Mouse (Mus musculus) splenic B cell, adult 2 months (primary cell): ENCODE results near the gene Gm20388.
"Not testable (repeated sequence)": the region's sequence is repeated elsewhere in the genome, so short reads cannot be mapped to it uniquely, and the experiment has no call there.

ENCODE experiments used
- DNase-seq: peaks from one replicate; pipeline ENCODE4 v3.0.0-alpha.2; 2011; ENCODE audit warnings: low read depth, low spot score
- H3K27me3 ChIP-seq: 2 replicates; pipeline ENCODE4 v1.6.1; 2012; ENCODE audit warnings: mild to moderate bottlenecking, low read length, moderate library complexity, mixed read lengths; ENCODE audit not compliant: control insufficient read depth, poor library complexity, insufficient read depth, severe bottlenecking
- H3K36me3 ChIP-seq: 2 replicates; pipeline ENCODE4 v1.6.1; 2012; ENCODE audit warnings: mild to moderate bottlenecking, low read length, moderate library complexity, mixed read lengths; ENCODE audit not compliant: control insufficient read depth, poor library complexity, insufficient read depth, severe bottlenecking

Gm20388 gene

GRCm38 (mm10) chr8:123416944-123417555 is 3506.4 kb downstream of the Gm20388 start:
- no peak for DNase-seq
- no peaks in the 10 kb centered on the region for H3K36me3 ChIP-seq

DNA sequence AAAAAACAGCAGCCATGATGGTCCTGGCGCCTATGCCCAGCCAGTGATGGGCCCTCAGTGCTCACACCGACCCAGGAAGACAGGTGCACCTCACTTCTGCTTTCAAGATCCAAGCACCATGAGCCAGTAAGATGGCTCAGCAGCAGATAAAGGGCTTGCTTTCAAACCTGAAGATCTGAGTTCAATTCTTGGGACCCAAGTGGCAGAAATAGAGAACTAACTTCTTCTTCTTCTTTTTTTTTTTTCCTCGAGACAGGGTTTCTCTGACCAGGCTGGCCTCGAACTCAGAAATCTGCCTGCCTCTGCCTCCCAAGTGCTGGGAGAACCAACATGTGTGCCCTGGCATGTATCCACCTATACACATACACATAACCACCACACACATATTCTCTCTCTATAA is 3509.1 kb downstream of the Gm20388 start:
- Histone ChIP-seq H3K27me3 (no peaks in the 10 kb centered on the region), H3K36me3 (no peaks in the 10 kb centered on the region)
- no peak for DNase-seq

More at GRCm38 (mm10) chr8:123416944-123417555, 3506.4 kb downstream of the Gm20388 start:
- peaks cover 2% of the 10 kb centered on the region; the same call in 1 of the 2 replicates for H3K27me3 ChIP-seq

DNA sequence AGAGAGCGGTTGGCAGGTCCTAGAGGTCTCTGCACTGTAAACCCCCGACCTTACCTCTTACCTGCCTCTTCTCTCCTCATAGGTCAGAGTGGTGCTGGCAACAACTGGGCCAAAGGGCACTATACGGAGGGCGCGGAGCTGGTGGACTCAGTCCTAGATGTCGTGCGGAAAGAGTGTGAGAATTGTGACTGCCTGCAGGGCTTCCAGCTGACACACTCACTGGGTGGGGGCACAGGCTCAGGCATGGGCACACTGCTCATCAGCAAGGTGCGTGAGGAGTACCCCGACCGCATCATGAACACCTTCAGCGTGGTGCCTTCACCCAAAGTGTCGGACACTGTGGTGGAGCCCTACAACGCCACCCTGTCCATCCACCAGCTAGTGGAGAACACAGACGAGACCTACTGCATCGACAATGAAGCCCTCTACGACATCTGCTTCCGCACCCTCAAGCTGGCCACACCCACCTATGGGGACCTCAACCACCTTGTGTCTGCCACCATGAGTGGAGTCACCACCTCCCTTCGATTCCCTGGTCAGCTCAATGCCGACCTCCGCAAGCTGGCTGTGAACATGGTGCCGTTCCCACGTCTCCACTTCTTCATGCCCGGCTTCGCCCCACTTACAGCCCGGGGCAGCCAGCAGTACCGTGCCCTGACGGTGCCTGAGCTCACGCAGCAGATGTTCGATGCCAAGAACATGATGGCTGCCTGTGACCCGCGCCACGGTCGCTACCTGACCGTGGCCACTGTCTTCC is 3510.1 kb downstream of the Gm20388 start:
- H3K36me3 ChIP-seq: no peaks in the 10 kb centered on the region
- H3K27me3 ChIP-seq: no peaks in the 10 kb centered on the region
- no peak for DNase-seq

- Histone ChIP-seq H3K27me3 (no peaks in the 10 kb centered on the region), H3K36me3 (no peaks in the 10 kb centered on the region)
- no peak for DNase-seq
Measured at GRCm38 (mm10) chr8:123421325-123421724, 3510.7 kb downstream of the Gm20388 start.

- DNase-seq: peak; percentile 77
- Histone ChIP-seq H3K36me3 (no peaks in the 10 kb centered on the region), H3K27me3 (no peaks in the 10 kb centered on the region)
Measured at GRCm38 (mm10) chr8:123422056-123422780, 3511.6 kb downstream of the Gm20388 start.

- Histone ChIP-seq H3K27me3 (no peaks in the 10 kb centered on the region), H3K36me3 (no peaks in the 10 kb centered on the region)
- DNase-seq: no peak
Measured at GRCm38 (mm10) chr8:123422781-123423159, 3512.1 kb downstream of the Gm20388 start.

DNA sequence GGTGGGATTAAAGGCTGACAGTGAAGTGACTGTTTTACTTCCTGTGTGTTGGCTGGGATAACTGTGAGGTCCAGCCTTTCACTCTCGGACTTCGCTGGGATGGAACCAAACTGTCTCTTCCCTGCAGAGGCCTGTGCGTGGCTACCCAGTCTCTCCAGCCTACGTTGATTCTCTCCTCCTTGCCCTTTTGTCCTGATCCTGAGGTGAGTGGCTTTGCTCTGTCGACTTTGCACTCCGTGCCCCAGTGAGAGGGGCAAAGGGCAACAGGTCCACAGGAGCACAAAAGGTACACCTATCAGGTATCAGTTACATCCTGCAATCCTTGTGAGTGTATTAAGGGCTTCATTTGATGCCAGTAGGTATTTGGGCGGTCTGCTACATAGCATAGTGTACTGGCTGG is 3512.8 kb downstream of the Gm20388 start, which contains the start of gene Def8:
Gene Def8, plus strand, starts transcription at position 87 of the 400 bp plus-strand sequence.
- Histone ChIP-seq H3K36me3 (no peaks in the 10 kb centered on the region), H3K27me3 (no peaks in the 10 kb centered on the region)
- DNase-seq: no peak

DNA sequence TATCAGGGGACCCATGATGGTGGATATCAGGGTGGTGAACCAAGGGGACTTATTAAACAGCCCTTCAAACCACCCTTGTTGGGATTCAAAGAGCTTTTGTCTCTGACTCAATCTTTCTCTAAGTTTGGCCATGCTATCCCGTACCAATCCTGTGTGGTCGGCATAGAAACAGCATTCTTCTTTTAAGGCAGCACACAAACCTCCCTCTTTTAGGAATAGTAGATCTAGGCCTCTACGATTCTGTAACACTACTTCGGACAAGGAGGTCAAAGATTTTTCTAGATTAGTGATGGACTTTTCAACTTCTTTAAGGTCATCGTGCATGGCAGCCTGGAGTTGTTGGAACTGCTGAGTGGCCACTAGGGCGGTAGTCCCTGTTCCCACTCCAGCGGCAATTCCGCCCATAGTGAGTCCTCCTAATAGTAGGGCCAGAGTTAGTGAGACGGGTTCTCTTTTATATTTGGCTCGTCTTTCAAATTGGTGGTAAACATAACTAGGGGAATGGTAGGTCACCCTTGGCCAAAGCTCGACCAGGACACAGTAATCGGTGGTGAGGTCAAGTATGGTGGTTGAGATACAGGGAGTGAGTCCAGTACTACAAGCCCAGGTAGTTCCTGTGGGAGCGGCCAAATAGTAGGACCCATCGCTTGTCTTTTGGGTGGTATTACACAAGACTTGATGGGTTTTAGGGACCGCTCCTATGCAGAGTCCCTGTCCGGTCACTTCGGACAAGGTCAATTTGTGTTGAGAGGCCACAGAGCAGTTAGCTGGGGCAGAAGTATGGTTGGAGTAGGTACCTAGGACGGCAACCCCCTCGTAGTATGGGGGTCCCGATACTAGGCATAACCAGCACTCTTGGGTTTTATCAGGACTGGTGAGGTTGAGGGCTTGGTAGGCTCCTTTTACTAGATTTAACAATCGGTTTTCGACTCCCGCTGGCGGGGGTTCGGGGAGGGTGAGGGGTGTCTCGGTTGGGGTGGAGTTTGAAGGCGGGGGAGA is 3516.2 kb downstream of the Gm20388 start:
- Histone ChIP-seq H3K27me3 (no peaks in the 10 kb centered on the region), H3K36me3 (no peaks in the 10 kb centered on the region)
- no peak for DNase-seq

DNA sequence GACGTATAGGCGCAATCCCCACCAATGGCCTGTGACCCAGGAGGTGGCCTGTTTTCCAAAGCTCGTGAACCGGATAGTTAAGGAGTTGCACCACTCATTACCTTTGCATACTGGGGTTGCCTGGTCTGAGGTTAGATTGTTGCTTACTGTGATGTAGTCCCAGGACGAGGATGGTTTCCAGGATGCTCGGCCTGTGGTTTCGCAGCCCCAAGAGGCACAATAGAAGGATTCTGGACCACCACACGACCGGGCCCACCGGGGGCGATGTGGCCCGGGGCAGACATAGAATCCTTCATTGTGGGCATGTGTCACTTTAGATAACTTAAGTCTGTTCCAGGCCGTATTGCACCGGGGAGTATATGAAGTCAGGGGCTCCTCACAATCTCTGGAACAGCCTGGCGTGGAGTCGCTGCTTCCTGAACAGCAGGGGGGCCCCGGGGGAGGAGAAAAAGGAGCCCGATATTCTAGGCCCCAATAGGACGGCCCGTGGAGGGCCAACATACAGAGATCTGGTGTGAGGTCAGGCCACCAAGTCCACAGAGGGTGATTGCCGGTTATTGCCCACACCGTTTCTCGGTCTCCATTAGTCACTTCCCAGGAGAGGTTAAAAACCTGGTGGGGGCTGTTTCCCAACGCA is 3517.1 kb downstream of the Gm20388 start:
- Histone ChIP-seq H3K27me3 (no peaks in the 10 kb centered on the region), H3K36me3 (no peaks in the 10 kb centered on the region)
- no peak for DNase-seq

DNA sequence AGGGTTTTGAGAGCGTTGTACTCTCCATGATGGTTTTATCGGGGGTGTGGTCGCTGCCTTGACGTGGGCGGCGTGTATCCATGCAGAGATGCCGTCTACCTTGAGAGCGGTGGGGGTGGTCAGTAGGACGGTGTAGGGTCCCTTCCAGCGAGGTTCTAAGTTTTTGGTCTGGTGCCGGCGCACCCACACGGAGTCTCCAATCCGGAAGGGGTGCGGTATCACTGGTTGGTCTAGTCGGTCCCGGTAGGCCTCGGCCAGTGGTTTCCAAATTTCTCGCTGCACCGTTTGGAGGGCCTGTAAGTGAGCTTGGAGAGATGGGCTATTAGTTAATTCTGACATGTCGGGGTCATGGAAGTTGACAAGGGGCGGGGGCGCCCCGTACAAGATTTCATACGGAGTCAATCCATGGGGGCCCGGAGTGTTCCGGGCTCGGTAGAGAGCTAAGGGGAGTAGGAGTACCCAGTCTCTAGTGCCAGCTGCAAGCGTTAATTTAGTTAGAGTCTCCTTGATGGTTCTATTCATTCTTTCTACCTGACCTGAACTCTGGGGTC is 3517.8 kb downstream of the Gm20388 start:
- no peak for DNase-seq
- Histone ChIP-seq H3K27me3 (no peaks in the 10 kb centered on the region), H3K36me3 (no peaks in the 10 kb centered on the region)

- Histone ChIP-seq H3K36me3 (no peaks in the 10 kb centered on the region), H3K27me3 (no peaks in the 10 kb centered on the region)
- DNase-seq: no peak
Measured at GRCm38 (mm10) chr8:123428939-123429721, 3518.5 kb downstream of the Gm20388 start.

- H3K27me3 ChIP-seq, DNase-seq, H3K36me3 ChIP-seq: not testable (repeated sequence)
Measured at GRCm38 (mm10) chr8:123429722-123430013, 3519.0 kb downstream of the Gm20388 start.

DNA sequence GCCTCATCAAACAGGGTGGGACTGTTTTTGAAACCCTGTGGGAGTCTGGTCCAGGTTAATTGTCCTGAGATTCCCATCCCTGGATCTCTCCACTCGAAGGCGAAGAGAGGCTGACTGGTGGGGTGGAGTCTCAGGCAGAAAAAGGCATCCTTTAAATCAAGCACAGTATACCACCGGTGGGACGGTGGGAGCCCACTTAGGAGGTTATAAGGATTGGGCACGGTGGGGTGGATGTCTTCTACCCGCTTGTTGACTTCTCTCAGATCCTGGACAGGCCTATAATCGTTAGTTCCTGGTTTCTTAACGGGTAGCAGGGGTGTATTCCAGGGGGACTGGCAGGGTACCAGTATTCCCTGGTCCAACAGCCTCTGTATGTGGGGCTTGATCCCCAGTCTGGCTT is 3520.3 kb downstream of the Gm20388 start:
- DNase-seq, H3K27me3 ChIP-seq, H3K36me3 ChIP-seq: not testable (repeated sequence)
